22 mouse cellular contexts compared by ENCODE assay signal in genomic region chr2:165846787-165847186, GRCm38 (mm10). TPM values are rescaled to one million over a fixed set of nuclear protein-coding genes. Genes with fewer than 3 reads are reported as not detected.
DNase-seq lines count a peak whose midpoint lies in the region; ATAC-seq and TF ChIP-seq lines count a peak whose summit lies in the region.
"Had no signal": no experiment of that assay in that cellular context is flagged by ENCODE, and none has a peak within 500 bp of the region (broad histone marks: within the 10 kb centered on the region; RNA-seq: fewer than 3 reads in every experiment).

No protein-coding gene starts in this region.

- H3K4me1 ChIP-seq in heart, postnatal 0 days (ENCODE audit: control insufficient read depth, insufficient read depth), result peaks cover 28% of the 10 kb centered on the region
- peaks cover 21% of the 10 kb centered on the region for H3K4me1 ChIP-seq in forebrain, embryonic 12.5 days

- no peak for TF ChIP-seq CTCF in gastrocnemius, adult 2 months (IDR thresholded peaks at IDR 0.05)
- TF ChIP-seq CTCF in heart, postnatal 0 days (IDR thresholded peaks at IDR 0.05; ENCODE audit: low read depth), result no peak
- no peak for TF ChIP-seq CTCF in left cerebral cortex, adult 2 months (IDR thresholded peaks at IDR 0.05)

- WGBS in heart, postnatal 0 days, result 69% methylated on average over 8 of the region's 8 CpGs
- WGBS in forebrain, embryonic 12.5 days, result 88% methylated on average over 8 of the region's 8 CpGs

- 0 out of 2 replicates have a peak overlapping the region, but pooled peaks have one; percentile 4 for H3K9ac ChIP-seq in heart, postnatal 0 days (replicated peaks; ENCODE audit: low read depth, low read length)
- H3K9ac ChIP-seq in forebrain, embryonic 12.5 days, result no peak overlapping the region
- H3K9ac ChIP-seq: embryonic facial prominence, embryonic 15.5 days; forebrain, embryonic 15.5 days; hindbrain, embryonic 14.5 days had no signal

- DNase-seq in gastrocnemius, adult 2 months, result no peak
- DNase-seq in gastrocnemius, adult 18-20 months (ENCODE audit: low spot score), result no peak
- DNase-seq in heart, postnatal 0 days (ENCODE audit: low spot score), result no peak
- no peak for DNase-seq in heart, postnatal 36 days
- no peak for DNase-seq in left cerebral cortex, adult 2 months (ENCODE audit: extremely low spot score in 1 of 2, low spot score in 2 of 2)
- DNase-seq in left cerebral cortex, adult 8-10 months (ENCODE audit: low spot score in 2 of 2), result no peak
- DNase-seq in lung, postnatal 25 days (ENCODE audit: low spot score), result peak; percentile 60
- DNase-seq: adrenal gland, postnatal 14 days; cerebellum, adult 18-20 months; cerebellum, adult 9-11 months; gastrocnemius, postnatal 14 days had no signal

- peaks cover 60% of the 10 kb centered on the region for H3K36me3 ChIP-seq in heart, postnatal 0 days (replicated peaks; ENCODE audit: control insufficient read depth, insufficient read depth, low read length)
- peaks cover 71% of the 10 kb centered on the region for H3K36me3 ChIP-seq in forebrain, embryonic 12.5 days (replicated peaks)

- ATAC-seq in heart, postnatal 0 days (ENCODE audit: insufficient read depth, low read depth), result no peak
- no peak for ATAC-seq in forebrain, embryonic 12.5 days (ENCODE audit: low FRiP score)
- ATAC-seq: activated CD4-positive, CD25-positive, alpha-beta regulatory T cell, adult 4 months; forebrain, embryonic 15.5 days; intestine, embryonic 16.5 days; Patski had no signal

- no peaks in the 10 kb centered on the region for H3K27me3 ChIP-seq in heart, postnatal 0 days (ENCODE audit: control insufficient read depth, insufficient read depth, low read length)
- H3K27me3 ChIP-seq in forebrain, embryonic 12.5 days, result no peaks in the 10 kb centered on the region
- H3K27me3 ChIP-seq: CH12.LX; embryonic facial prominence, embryonic 15.5 days; forebrain, embryonic 15.5 days; Patski had no signal

- no peak overlapping the region for H3K4me3 ChIP-seq in gastrocnemius, adult 2 months
- no peak overlapping the region for H3K4me3 ChIP-seq in heart, postnatal 0 days (ENCODE audit: low read depth, low read length)
- H3K4me3 ChIP-seq in left cerebral cortex, adult 2 months, result no peak overlapping the region
- no peak overlapping the region for H3K4me3 ChIP-seq in forebrain, embryonic 12.5 days (replicated peaks)
- H3K4me3 ChIP-seq: embryonic facial prominence, embryonic 15.5 days; erythroblast, embryonic 14.5 days; forebrain, embryonic 10.5 days; forebrain, embryonic 15.5 days had no signal

- intact Hi-C loops in gastrocnemius, adult 2 months (cut with DNase I), result no loop called here
- intact Hi-C loops in heart, postnatal 36 days (cut with DNase I), result no loop called here
- intact Hi-C loops in left cerebral cortex, adult 2 months (cut with DNase I), result no loop called here

- H3K4me2 ChIP-seq in heart, postnatal 0 days (ENCODE audit: low read depth, low read length), result no peak overlapping the region
- H3K4me2 ChIP-seq in forebrain, embryonic 12.5 days, result no peak overlapping the region
- H3K4me2 ChIP-seq: embryonic facial prominence, embryonic 15.5 days; forebrain, embryonic 15.5 days; heart, embryonic 11.5 days; hindbrain, embryonic 14.5 days had no signal

- H3K27ac ChIP-seq in gastrocnemius, adult 2 months, result peak overlapping the region; percentile 31; the same call in 1 of the 2 replicates
- H3K27ac ChIP-seq in heart, postnatal 0 days (ENCODE audit: low read depth), result no peak overlapping the region
- H3K27ac ChIP-seq in left cerebral cortex, adult 2 months, result peak overlapping the region; percentile 58
- H3K27ac ChIP-seq in forebrain, embryonic 12.5 days, result no peak overlapping the region
- H3K27ac ChIP-seq: embryonic facial prominence, embryonic 15.5 days; forebrain, embryonic 10.5 days; forebrain, embryonic 15.5 days; hindbrain, embryonic 14.5 days had no signal

- no peak for TF ChIP-seq EP300 in heart, postnatal 0 days (IDR thresholded peaks at IDR 0.05; ENCODE audit: low read depth)

- H3K9me3 ChIP-seq in heart, postnatal 0 days (replicated peaks; ENCODE audit: control insufficient read depth, low read length), result no peaks in the 10 kb centered on the region
- no peaks in the 10 kb centered on the region for H3K9me3 ChIP-seq in forebrain, embryonic 12.5 days
- H3K9me3 ChIP-seq: embryonic facial prominence, embryonic 15.5 days; forebrain, embryonic 10.5 days; forebrain, embryonic 15.5 days had no signal

RNA-seq across cellular contexts. Expression of gene Zmynd8, which starts 52.0 kb away (rescaled TPM):
- 10 to 100 TPM; 13.1 to 23.3 TPM for total RNA-seq in gastrocnemius, adult 2 months (2021)
- total RNA-seq in gastrocnemius, adult 18-20 months (2021), result 10 to 100 TPM; 16.4 to 17.2 TPM
- total RNA-seq in heart, postnatal 0 days (2014; rRNA removed; ENCODE audit: low replicate concordance), result 19.2 and 48.1 TPM in 2 replicates
- 35.3 and 35.4 TPM in 2 replicates for polyA plus RNA-seq in heart, postnatal 0 days (2015; fragmentation: Nextera tagmentation; extraction: Ambion mirVana)
- total RNA-seq in heart, postnatal 36 days (2021), result 10 to 100 TPM; 46.5 to 48.0 TPM
- 100 to 1,000 TPM; 182 to 188 TPM for total RNA-seq in left cerebral cortex, adult 2 months (2021)
- 100 to 1,000 TPM; 105 to 132 (median 130) TPM for total RNA-seq in left cerebral cortex, adult 8-10 months (2022)
- polyA plus RNA-seq in forebrain, embryonic 12.5 days (2016; fragmentation: Nextera tagmentation; extraction: Ambion mirVana), result 67.6 and 71.5 TPM in 2 replicates

Comparison
In these comparisons a context has a peak if more than half of its experiments do, and no peak if none do; other contexts are left out.
1. H3K27ac ChIP-seq: peak in gastrocnemius, adult 2 months (single experiment) and left cerebral cortex, adult 2 months (single experiment); none in heart, postnatal 0 days (single experiment) and forebrain, embryonic 12.5 days (single experiment).